Mouse (Mus musculus) frontal cortex, postnatal 36 days (tissue): ENCODE results near the gene C530008M17Rik.
A peak's percentile ranks its signal among the peaks of the same experiment; 100 is the strongest.
"Not testable (repeated sequence)": the region's sequence is repeated elsewhere in the genome, so short reads cannot be mapped to it uniquely, and the experiment has no call there.

ENCODE experiments used
- DNase-seq, 2 experiments: peaks; one replicate each; pipeline ENCODE4 v3.0.0; 2022; ENCODE audit warnings: low spot score in 2 of 2

The C530008M17Rik gene

DNA sequence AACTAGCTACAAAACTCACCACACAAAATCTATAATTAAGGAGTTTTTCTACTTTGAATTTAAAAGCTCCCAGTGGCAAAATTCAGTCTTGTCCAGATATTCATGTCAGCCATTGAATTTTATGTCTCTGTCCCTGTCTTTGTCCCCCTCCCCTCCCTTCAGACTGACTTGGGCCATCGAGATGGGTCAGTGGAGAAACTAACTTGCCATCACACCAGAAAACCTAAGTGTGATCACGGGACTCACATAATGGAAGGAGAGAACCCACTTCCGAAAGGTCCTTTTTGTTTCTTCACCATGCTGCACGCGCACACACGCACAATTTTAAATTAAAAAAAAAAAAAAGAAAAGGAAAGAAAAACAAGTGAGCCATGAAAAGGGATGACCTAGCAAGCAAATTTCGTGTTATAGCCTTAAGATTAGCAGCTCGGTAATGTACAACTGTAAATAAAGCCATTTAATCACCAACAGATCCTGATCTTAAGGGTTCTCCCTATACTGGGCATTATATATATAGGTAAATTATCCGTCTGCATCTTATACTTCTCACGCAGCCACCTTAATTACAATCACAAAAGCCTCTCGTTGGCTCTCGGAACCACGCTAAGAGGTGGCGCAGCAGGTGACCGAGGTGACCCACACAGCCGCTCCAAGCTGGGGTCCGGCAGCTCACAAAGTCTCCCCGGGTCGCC is 248.5 kb downstream of the C530008M17Rik start:
- DNase-seq = no peak

DNA sequence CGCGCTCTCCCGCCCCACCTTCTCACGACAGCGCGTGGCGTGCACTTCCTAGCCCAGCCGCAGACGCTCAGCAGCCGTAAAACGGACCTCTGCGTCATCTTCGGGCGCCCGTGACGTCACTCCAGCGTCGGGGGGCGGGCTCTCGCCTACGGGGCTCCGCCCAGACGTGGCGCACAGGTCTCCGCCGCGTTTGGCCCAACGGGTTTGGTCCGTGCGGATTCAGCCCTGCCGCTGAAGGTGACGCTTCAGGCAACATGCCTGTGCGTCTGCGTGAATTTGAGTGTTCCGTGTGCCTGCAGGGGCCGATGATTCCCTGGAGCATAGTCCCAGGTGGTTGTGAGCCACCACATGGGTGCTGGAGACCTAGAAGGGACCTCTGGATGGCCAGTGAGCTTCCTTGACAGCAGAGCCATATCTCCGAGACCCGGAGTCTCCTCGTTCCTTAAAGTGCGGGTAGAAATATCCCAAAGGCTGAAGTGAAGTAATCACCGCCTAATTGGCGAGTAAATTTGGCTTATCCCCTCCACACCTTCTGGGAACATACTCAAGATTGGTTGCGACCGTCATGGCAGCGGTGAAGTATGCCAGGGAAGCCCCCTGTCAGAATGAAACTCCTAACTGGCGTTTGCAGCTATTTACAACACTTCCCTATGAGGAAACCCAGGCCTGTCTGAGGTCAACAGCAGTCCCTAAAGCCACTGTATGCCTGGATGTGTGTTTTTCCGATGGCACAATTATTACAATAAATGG is 249.3 kb downstream of the C530008M17Rik start, which contains the start of gene Aasdh:
Gene Aasdh, minus strand, starts transcription at position 110 of the 750 bp plus-strand sequence.
- peak; percentile 96 to 97 for DNase-seq

DNA sequence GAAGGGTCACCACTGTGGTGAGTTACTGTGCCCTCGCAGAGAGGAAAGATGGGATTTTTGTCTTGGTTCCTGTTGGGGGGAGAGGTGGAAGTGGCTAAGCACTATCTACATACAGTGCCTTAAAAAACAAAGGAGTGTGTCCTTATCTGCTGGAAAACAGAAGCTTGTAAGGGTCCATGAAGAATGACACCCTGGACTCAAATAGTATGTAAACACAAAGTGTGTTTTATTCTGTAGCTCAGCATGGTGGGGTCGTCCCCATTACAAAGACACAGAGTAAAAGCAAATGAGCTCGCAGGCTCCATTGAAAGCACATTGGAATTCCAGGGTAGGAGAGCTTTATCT is 249.8 kb downstream of the C530008M17Rik start:
- DNase-seq = no peak

DNA sequence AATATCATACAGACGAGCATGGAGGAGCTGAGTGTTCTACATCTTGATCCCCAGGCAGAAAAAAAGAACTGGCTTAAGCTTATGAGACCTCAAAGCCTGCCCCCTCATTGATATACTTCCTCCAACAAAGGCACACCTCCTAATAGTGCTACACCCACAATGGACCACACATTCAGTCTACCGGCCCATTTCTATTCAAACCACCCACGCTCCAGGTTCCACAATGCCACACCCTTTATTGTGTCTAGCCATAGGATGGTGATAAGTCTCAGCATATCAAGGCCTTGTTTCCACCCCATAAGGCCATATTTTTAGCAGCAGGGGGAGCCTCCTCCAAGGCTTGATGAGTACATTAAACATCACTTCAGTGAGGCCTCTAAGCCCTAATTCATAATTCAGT is 254.5 kb downstream of the C530008M17Rik start:
- DNase-seq = no peak

DNA sequence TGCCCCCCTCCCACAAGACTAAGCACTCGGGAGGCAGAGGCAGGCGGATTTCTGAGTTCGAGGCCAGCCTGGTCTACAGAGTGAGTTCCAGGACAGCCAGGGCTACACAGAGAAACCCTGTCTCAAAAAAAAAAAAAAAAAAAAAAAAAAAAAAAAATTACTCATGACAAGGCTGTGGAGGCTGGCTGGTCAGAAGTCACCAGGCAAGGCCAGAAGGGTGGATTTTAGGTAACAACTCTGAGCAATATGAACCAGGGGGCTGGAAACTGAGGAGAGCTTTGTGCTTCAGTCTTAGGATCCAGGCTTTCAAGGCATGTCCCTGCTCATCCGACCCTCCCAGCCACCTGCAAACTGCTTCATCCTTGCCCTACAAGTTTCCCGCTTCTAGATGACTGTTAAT is 256.2 kb downstream of the C530008M17Rik start:
- DNase-seq = not testable (repeated sequence)

DNA sequence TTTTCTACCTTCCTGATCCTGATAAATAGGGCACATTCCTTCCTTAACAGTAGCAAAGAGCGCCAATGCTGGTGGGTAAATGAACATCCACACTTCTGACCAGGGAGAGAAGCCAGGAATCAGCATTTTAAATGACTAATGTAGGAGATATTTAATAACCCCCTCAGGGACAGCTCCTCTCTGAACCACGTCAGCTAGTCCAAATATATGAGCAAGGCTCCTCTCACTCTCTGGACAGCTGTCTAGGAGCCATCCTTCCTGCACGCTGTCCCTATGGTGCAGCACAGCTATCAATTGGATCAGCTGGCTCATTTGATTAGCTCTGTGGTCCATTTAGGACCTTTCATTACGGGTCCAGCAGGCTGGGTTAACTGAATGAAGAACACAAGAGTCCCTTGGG is 266.5 kb downstream of the C530008M17Rik start:
- DNase-seq = no peak
